Mouse (Mus musculus) heart, adult 2 months (tissue): ENCODE data around the gene Pdpk1.
A peak's percentile ranks its signal among the peaks of the same experiment; 100 is the strongest.

Experiments used
- CTCF ChIP-seq: fragments of 200-600 bp; IDR thresholded peaks from 2 replicates; pipeline ENCODE4 v1.8.1; 2022; ENCODE audit warnings: antibody characterized with exemption, mild to moderate bottlenecking, moderate library complexity
- POLR2A ChIP-seq: fragments of 200-500 bp; IDR thresholded peaks from 2 replicates; pipeline ENCODE4 v1.6.1; 2011; ENCODE audit warnings: mild to moderate bottlenecking, low read depth, low read length, control low read depth; ENCODE audit not compliant: insufficient read depth

- TF ChIP-seq CTCF: no peak
- peak; percentile 86 for TF ChIP-seq POLR2A
Observed at GRCm38 (mm10) chr17:24072919-24073696, 77.6 kb downstream of the Pdpk1 start, which contains the start of gene Kctd5.
